Mouse (Mus musculus): Measurements from ENCODE around the gene Tbc1d8. TPM values are rescaled to one million over a fixed set of nuclear protein-coding genes. Genes with fewer than 3 reads are reported as not detected.

Tbc1d8 gene
- total RNA-seq, 4 experiments from 2014 or later, result 6.8 to 15.1 (median 11.5) TPM

GRCm38 (mm10) chr1:39477064-39477463 is 1.5 kb downstream of the Tbc1d8 start:
- DNase-seq, result no peak

- no peak for DNase-seq
Observed at GRCm38 (mm10) chr1:39476341-39476740, 2.2 kb downstream of the Tbc1d8 start.

DNA sequence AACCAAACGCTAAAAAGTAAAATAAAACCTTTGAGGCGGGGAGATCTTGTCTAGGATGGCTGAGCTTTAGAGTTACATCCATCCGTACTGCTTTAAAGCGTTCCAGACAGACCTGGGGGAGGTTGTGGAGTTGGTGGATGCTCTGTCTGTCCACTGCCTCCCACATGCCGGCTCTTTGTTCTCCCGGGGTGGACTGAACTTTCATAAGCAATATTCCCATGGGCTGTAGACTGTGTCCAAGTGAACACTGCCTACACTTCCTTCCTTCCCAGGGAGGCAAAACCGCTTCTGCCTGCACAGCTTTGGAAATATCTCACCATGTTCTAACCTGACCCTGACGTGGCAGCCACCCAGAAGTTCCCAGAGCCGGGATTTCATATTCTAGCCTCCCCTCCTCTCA is 4.0 kb downstream of the Tbc1d8 start:
- DNase-seq, result no peak

DNA sequence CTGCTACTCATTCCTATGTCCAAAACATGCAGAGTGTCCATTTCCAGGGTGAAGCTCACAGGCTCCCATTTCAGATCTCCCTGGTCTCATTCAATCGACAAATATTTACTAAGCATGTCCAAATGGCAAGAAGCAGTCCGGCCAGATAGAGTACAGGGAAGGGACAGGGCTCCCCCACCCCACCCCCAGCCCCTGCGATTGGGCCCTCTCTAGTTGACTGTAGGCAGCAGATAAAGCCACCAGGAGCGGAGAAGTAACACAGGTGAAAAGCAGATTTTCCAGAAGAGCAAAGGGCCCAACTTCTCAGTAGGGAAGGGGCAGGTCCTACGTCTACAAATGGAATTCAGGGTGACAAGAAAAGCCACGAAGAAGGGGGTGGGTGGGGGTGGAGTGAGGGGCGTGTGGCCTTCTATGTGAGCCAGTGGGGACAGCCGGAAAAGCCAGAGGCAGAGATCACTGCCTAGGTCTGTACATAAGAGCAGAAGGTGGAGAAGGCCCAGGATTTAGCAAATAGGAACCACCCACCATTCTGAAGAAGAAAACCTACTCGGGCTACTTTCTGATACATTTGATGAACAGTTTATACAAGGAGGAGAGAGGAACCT is 7.2 kb downstream of the Tbc1d8 start:
- no peak for DNase-seq

DNA sequence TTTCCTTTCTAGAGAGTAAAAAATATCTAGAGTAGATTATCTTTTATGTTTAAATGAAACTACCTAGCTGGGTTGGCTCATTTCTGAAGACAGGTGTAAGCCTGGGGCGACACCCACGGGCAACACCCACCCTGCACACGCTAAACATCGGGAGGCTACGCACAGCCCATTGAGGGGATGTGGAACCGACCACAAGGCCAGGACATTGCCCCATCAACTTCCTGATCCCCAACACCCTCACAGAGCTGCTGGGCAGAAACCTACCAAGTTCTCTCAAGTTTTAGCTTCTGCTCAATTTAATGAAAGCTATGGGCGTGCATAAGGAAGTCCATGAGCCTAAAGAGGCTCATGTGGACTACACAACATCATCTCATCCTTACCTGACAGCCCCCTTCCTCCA is 9.6 kb downstream of the Tbc1d8 start:
- DNase-seq, result no peak

- no peak for DNase-seq
Observed at GRCm38 (mm10) chr1:39466526-39466925, 12.0 kb downstream of the Tbc1d8 start.

GRCm38 (mm10) chr1:39464760-39465159 is 13.8 kb downstream of the Tbc1d8 start:
- no peak for DNase-seq

GRCm38 (mm10) chr1:39462937-39463444 is 15.6 kb downstream of the Tbc1d8 start:
- DNase-seq, result no peak

DNA sequence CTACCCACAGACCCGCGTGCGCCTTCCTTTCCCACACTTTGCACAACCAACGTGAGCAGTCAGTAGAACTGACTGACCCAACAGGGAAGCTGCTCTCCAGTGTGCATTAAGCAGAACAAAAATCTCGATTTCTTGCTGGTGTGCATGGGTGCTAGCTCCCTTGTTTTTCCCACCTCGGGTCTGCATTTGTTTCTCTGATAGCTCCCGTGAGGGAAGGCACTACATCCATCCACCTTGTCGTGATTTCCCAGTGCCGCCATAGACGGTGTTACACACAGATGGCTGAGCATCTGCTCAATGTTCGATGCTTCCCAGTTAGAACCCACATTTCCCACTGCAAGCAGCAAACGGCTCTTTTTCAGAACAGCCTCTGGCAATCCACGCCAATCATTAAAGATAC is 16.5 kb downstream of the Tbc1d8 start:
- DNase-seq, result no peak

- DNase-seq, result no peak
Observed at GRCm38 (mm10) chr1:39460495-39460894, 18.1 kb downstream of the Tbc1d8 start.

DNA sequence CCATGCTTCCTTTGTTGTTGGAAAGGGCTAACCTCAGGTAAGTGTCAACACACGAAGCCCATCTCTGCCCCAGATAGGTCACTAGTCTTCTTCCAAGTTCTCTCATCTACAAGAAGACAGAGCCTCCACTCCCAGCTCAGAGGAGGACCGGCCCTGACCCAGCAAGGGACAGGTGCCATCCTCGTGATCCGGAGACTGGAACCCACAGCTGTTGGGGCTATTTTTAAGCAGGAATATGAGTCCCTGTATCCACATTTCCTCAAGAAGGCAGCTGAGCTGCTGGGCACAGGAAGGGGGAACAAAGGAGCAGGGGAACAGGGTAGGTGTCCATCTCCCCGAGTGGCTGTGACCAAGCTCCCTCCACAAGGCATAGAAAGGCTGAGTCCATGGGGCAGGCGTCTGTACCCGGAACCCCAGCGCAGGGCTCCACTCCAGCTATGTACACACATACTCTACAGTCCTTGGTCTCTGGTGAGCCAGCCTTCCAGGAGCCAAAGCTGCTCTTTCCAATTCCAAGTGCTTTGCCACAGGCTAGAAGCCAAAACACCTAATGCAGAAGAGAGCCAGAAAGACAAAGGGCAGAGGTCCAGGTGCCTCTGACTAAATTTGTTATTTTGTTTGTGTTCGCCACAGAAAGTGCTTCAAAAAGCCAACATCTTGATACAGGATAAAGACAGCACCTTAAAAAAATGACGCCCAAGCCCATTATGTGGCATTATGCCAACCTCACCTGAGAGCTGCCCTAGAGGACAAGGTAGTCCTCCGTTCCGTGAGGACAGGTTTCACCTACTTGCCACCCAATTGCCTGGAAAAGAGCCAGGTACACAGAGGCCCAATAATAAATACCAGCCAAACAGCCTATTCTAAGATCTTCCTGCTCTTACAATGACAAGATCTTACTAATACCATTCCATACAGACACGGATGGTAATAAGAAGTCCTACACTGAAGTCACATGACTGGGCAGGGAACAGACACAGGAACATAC is 20.4 kb downstream of the Tbc1d8 start:
- no peak for DNase-seq

- no peak for DNase-seq
Observed at GRCm38 (mm10) chr1:39456421-39456853, 22.1 kb downstream of the Tbc1d8 start.

DNA sequence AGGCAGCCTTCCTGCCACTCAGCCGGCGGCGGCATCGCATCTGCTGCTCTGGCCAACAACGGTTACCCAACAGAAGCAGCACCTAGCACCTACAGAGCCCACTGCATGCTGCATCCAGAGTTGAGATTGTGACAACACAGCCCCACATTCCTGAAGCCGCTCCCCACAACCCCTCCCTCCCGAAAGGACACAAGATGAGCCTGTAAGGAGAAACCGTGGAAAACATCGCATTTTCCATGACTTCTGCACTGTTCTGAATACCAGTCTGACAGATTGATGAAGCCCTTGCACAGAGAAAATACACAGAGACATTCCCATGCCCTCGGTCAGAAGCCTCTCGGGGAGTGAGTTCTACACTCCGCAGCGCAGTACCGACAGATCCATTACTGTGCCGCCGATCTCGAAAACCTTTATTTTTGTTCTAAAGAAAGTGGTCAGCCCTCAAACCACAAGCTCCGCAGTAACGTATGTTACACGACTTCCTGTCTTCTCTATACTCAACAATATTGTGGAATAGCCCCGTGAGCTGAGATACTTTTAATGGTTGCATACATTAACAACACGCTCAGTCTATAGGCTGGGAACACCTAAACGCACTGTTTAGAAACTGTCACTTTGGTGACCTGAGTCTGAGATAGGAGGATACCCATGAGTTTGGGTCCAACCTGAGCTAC is 23.1 kb downstream of the Tbc1d8 start:
- DNase-seq, result no peak

DNA sequence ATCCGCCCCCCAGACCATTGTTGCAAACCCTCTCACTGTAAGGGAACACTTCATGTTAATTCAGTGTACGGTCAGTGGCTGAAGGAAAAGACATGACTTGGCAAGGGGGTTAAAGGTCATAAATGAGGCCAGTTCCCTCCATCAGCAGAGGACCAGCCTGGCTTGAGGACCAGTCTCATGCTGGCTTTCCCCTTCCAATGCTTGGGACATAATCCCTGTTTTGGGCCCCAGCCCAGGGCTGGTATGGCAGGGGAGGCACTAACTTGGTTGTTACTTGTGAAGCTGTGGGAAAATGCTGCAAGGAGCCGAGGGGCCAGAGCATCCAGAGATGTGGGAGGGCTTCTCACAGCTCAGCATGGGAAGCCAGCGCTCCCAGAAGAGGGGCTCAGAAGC is 23.8 kb downstream of the Tbc1d8 start:
- DNase-seq, result no peak

GRCm38 (mm10) chr1:39454108-39454782 is 24.3 kb downstream of the Tbc1d8 start:
- DNase-seq, result no peak

DNA sequence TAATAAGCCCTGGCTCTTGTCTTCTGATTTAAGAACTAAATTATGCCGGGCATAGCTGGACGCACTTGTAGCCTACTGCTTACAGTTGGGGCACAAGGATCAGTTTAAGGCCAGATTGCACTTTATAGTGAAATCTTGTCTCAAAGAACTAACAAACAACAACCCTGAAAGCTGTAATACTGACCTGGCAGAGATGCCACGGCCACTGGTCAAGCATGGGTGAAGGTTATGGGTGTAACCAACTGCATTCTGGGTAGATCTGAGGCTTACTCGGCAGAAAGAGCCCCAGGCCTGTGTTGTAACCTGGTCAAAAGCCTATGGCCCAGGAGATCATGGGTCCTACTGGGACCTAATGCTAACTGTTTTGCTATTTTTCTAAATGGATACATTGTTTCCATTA is 26.4 kb downstream of the Tbc1d8 start:
- peak; percentile 21 for DNase-seq

- no peak for DNase-seq
Observed at GRCm38 (mm10) chr1:39450069-39450728, 28.4 kb downstream of the Tbc1d8 start.

- DNase-seq, result peak; percentile 24
Observed at GRCm38 (mm10) chr1:39449251-39449790, 29.2 kb downstream of the Tbc1d8 start.

DNA sequence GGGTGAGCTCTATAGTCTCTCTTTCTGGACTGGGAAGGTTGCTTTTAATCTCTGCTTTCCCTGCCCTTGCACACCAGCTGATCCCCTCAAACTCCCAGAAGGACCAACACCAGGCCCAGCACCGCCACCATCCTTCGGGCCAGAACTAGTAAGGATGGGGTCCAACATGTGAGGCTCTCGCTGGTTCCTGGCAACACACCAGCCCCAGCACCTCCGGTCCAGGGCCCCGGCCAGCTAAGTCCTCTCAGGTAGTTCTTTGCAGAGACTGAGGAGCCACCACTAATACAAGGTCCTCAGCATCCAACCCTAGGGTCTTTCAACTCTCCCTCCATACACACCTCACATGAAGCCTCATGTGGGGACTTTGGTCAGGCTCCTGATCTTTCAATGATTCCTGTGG is 29.7 kb downstream of the Tbc1d8 start:
- DNase-seq, result no peak

- no peak for DNase-seq
Observed at GRCm38 (mm10) chr1:39448238-39448637, 30.3 kb downstream of the Tbc1d8 start.

DNA sequence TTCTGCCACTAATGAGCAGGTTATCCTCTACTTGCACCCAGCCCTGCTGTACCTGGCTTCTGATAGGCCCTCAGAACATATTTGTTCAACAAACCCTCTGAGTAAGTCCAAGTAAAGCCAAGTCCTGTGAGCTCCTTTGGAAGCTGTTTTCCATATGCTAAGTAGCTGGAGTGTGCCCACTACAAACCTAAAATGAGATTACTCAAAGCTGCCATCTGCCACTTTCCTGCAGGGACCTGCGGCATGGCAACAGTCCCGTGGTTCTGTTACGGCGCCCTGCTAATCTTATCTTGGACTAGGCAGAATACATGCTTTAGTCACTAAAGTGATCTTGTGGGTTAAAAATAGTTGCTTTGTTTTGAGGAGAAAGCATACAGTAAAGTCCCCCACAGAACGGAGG is 32.4 kb downstream of the Tbc1d8 start:
- no peak for DNase-seq

All from adrenal gland, adult 8-10 months (tissue).